Mouse (Mus musculus) c-Kit-negative CD71-positive TER-119-positive erythroid progenitor cells, embryonic 14.5 days (primary cell): ENCODE results near the gene Sphk1.
A peak's percentile ranks its signal among the peaks of the same experiment; 100 is the strongest.

Source experiments
- DNase-seq: peaks from one replicate; pipeline ENCODE4 v3.0.0-alpha.2; 2013; ENCODE audit warnings: low read depth, low spot score

Gene Sphk1

GRCm38 (mm10) chr11:116538142-116538735, 7.5 kb downstream of the Sphk1 start:
- DNase-seq = peak; percentile 59

- no peak for DNase-seq
Measured at GRCm38 (mm10) chr11:116541183-116541582, 10.5 kb downstream of the Sphk1 start.

GRCm38 (mm10) chr11:116543110-116543509, 12.4 kb downstream of the Sphk1 start:
- DNase-seq = no peak

GRCm38 (mm10) chr11:116547296-116548060, 16.8 kb downstream of the Sphk1 start:
- no peak for DNase-seq

GRCm38 (mm10) chr11:116548780-116549179, 18.1 kb downstream of the Sphk1 start:
- no peak for DNase-seq

- no peak for DNase-seq
Measured at GRCm38 (mm10) chr11:116549273-116550038, 18.7 kb downstream of the Sphk1 start.

- no peak for DNase-seq
Measured at GRCm38 (mm10) chr11:116550748-116551147, 20.0 kb downstream of the Sphk1 start.

- DNase-seq = no peak
Measured at GRCm38 (mm10) chr11:116552194-116552593, 21.5 kb downstream of the Sphk1 start.

- DNase-seq = no peak
Measured at GRCm38 (mm10) chr11:116554171-116554878, 23.6 kb downstream of the Sphk1 start.

- DNase-seq = no peak
Measured at GRCm38 (mm10) chr11:116555572-116555971, 24.8 kb downstream of the Sphk1 start.

- no peak for DNase-seq
Measured at GRCm38 (mm10) chr11:116556308-116556707, 25.6 kb downstream of the Sphk1 start.

- DNase-seq = no peak
Measured at GRCm38 (mm10) chr11:116565283-116566041, 34.7 kb downstream of the Sphk1 start.

- DNase-seq = no peak
Measured at GRCm38 (mm10) chr11:116567531-116567930, 36.8 kb downstream of the Sphk1 start.

GRCm38 (mm10) chr11:116570821-116571220, 40.1 kb downstream of the Sphk1 start:
- DNase-seq = no peak

GRCm38 (mm10) chr11:116571767-116572679, 41.3 kb downstream of the Sphk1 start:
- DNase-seq = peak; percentile 81

- DNase-seq = peak; percentile 83
Measured at GRCm38 (mm10) chr11:116572756-116573543, 42.2 kb downstream of the Sphk1 start.

GRCm38 (mm10) chr11:116574486-116574885, 43.8 kb downstream of the Sphk1 start:
- DNase-seq = no peak

- DNase-seq = no peak
Measured at GRCm38 (mm10) chr11:116574982-116575381, 44.3 kb downstream of the Sphk1 start.

GRCm38 (mm10) chr11:116575396-116575795, 44.7 kb downstream of the Sphk1 start:
- DNase-seq = no peak
